Mouse (Mus musculus): ENCODE data around the gene Fcer1g. TPM values are rescaled to one million over a fixed set of nuclear protein-coding genes. Genes with fewer than 3 reads are reported as not detected.

Gene Fcer1g
- polyA plus RNA-seq, 1 experiment: 117 TPM

DNA sequence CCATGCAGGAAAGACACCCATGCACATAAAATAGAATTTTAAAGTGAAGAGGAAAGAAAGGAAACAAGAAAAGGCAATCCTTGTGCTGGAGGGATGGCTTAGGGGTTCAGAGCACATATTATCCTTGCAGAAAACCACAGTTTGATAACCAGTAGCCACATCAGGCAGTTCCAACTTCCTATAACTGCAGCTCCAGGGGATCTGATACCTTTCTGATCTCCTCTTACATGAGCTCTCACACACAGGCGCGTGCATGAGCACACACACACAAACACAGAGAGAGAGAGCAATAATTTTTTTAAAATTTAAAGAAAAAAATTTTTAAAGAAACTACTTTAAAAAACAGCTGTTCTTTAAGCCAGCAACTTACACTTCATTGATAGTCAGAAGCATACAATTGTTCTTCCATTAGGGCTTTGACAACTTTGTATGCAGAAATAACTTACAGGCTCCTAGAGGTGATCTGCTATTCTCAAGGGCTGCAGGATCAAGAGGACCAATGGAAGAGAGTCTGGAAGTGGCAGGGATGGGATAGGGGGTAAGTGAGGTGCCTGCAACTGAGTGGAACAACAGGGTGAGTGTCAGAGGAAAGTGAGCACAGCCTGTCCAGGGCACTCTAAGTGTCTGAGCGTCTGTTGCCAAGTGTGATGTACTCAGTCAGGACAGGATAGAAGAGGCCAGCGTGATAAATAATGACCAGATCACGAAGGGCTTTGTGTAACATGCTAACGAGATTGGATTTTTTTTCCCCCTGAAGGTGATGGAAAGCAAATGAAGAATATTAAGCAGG is 28.3 kb downstream of the Fcer1g start:
- no peak for DNase-seq
- 73% methylated on average over 6 of the region's 6 CpGs for WGBS
- TF ChIP-seq CTCF (IDR thresholded peaks at IDR 0.05; ENCODE audit: insufficient read depth, low read length): no peak
- Histone ChIP-seq H3K4me1 (ENCODE audit: control insufficient read depth, insufficient read depth, low read length) (no peaks in the 10 kb centered on the region), H3K4me3 (replicated peaks; ENCODE audit: extremely low read depth, low read depth, low read length) (no peak overlapping the region)

DNA sequence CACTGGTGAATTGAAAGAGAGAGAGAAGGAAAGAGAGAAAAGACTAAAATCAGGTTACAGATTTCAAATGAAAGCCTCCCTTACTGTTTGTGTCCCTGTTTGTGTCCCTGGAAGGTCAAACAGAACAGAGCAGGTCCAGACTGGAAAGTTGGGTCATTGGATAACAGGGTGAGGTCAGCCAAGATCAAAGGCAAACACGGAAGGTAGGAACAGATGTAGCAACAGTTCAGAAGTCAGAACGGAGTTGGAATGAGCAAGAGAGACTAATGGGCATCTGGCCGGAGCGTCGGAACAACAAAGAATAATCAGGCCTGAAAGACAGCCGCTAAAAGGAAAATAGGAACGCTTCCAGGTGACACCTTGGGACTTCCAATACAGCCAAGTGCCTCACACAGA is 29.9 kb downstream of the Fcer1g start:
- H3K4me1 ChIP-seq (ENCODE audit: control insufficient read depth, insufficient read depth, low read length): no peaks in the 10 kb centered on the region
- TF ChIP-seq POLR2A (IDR thresholded peaks at IDR 0.05; ENCODE audit: borderline replicate concordance, extremely low read depth, low read depth, low read length): no peak
- TF ChIP-seq CTCF (IDR thresholded peaks at IDR 0.05; ENCODE audit: insufficient read depth, low read length): no peak
- no peak overlapping the region for H3K4me3 ChIP-seq (replicated peaks; ENCODE audit: extremely low read depth, low read depth, low read length)
- whole genome bisulfite sequencing: 57% methylated on average over 7 of the region's 7 CpGs
- DNase-seq: no peak

DNA sequence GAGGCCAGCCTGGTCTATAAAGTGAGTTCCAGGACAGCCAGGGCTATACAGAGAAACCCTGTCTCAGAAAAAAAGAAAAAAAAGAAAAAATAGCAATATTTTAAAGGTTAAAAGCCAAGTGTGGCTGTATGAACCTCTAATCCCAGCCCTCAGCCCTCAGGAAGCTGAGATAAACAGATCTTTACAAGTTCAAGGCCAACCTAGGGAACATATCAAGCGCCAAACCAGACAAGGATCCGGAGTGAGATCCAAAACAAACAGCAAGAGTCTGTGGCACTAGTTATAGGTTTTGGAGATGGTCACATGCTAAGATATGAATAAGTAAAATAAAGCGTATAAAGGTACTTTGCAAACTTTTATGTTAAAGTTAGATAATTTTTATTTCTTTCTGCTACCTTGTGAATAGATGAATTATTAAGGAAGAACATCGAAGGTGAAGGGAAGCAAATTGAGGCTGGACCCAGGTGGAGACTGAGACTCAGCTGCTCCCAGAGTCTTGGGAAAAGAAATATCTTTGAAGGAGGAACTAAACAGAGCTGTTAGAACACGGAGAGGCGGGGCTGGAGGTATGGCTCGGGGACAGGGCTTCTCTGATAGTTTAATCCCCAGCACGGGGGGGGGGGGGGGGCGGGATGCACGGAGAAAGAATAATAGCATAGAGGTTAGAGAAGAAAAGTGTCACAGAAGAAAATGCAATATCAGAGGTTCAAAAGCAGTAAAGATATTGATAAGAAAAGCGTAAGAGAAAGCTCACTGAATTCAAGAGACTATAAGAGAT is 30.5 kb downstream of the Fcer1g start:
- DNase-seq: no peak
- 47% methylated on average over 11 of the region's 11 CpGs for WGBS
- Histone ChIP-seq H3K4me3 (replicated peaks; ENCODE audit: extremely low read depth, low read depth, low read length) (no peak overlapping the region), H3K4me1 (ENCODE audit: control insufficient read depth, insufficient read depth, low read length) (no peaks in the 10 kb centered on the region)
- TF ChIP-seq POLR2A (IDR thresholded peaks at IDR 0.05; ENCODE audit: borderline replicate concordance, extremely low read depth, low read depth, low read length) (no peak), CTCF (IDR thresholded peaks at IDR 0.05; ENCODE audit: insufficient read depth, low read length) (no peak)

DNA sequence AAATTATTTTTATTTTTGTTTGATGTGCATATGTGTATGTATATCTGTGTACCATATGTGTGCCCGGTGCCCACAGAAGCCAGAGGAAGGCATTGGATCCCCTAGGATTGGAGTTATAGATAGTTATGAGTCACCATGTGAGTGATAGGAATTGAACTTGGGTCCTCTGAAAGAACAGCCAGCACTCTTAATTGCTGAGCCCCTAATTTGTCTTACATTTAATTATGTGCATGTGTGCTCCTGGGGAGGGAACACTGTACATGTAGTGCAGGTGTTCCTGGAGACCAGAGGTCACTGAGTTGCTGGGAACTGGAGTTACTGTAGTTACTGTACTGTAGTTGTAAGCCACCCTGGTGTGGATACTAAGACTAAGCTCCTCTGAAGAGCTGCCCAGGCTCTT is 33.4 kb downstream of the Fcer1g start:
- TF ChIP-seq POLR2A (IDR thresholded peaks at IDR 0.05; ENCODE audit: borderline replicate concordance, extremely low read depth, low read depth, low read length): no peak
- no peak for TF ChIP-seq CTCF (IDR thresholded peaks at IDR 0.05; ENCODE audit: insufficient read depth, low read length)
- no peak for DNase-seq
- no peaks in the 10 kb centered on the region for H3K4me1 ChIP-seq (ENCODE audit: control insufficient read depth, insufficient read depth, low read length)
- H3K4me3 ChIP-seq (replicated peaks; ENCODE audit: extremely low read depth, low read depth, low read length): no peak overlapping the region
- WGBS: 100% methylated on average over 1 of the region's 1 CpGs

GRCm38 (mm10) chr1:171199532-171199931 is 34.6 kb downstream of the Fcer1g start:
- TF ChIP-seq POLR2A (IDR thresholded peaks at IDR 0.05; ENCODE audit: borderline replicate concordance, extremely low read depth, low read depth, low read length) (no peak), CTCF (IDR thresholded peaks at IDR 0.05; ENCODE audit: insufficient read depth, low read length) (no peak)
- 38% methylated on average over 1 of the region's 1 CpGs for WGBS
- no peak for DNase-seq
- Histone ChIP-seq H3K4me1 (ENCODE audit: control insufficient read depth, insufficient read depth, low read length) (no peaks in the 10 kb centered on the region; the same call in 1 of the 2 replicates), H3K4me3 (replicated peaks; ENCODE audit: extremely low read depth, low read depth, low read length) (no peak overlapping the region)

DNA sequence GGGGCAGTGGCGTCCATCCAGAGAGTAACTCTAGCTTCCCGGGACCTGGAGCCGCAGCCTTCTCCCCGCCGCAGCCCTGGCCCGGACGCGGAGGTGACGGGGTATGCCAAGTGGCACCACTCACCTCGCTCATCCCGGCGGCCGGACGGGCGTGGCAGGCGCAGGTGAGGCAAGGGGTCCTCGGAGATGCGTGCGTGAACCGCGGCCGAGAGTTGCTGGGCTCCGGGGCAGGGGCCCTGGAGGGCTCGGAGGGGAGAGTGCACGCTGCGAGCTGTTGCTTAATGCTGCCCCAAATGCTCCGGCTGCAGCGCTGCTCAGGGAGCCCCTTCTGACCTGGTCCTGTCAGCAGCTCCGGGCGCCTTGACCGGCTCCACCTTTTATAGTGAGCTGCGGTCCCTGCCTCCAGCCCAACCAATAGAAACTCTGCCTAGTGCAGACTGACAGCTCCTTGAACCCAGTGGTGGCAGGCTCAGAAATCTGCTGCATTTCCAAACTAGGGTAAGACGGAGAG is 38.2 kb downstream of the Fcer1g start, which contains the start of gene Pcp4l1:
Gene Pcp4l1, minus strand, starts transcription at position 382 of the 511 bp plus-strand sequence.
- under 1% methylated on average over 33 of the region's 33 CpGs for WGBS
- DNase-seq: peak; percentile 48
- no peaks in the 10 kb centered on the region; the same call in 1 of the 2 replicates for H3K4me1 ChIP-seq (ENCODE audit: control insufficient read depth, insufficient read depth, low read length)
- peak within 1 kb of the TSS; percentile 62 for H3K4me3 ChIP-seq (replicated peaks; ENCODE audit: extremely low read depth, low read depth, low read length)
- TF ChIP-seq CTCF (IDR thresholded peaks at IDR 0.05; ENCODE audit: insufficient read depth, low read length): no peak
- TF ChIP-seq POLR2A (IDR thresholded peaks at IDR 0.05; ENCODE audit: borderline replicate concordance, extremely low read depth, low read depth, low read length): peak; percentile 65; the same call in 1 of the 2 replicates

DNA sequence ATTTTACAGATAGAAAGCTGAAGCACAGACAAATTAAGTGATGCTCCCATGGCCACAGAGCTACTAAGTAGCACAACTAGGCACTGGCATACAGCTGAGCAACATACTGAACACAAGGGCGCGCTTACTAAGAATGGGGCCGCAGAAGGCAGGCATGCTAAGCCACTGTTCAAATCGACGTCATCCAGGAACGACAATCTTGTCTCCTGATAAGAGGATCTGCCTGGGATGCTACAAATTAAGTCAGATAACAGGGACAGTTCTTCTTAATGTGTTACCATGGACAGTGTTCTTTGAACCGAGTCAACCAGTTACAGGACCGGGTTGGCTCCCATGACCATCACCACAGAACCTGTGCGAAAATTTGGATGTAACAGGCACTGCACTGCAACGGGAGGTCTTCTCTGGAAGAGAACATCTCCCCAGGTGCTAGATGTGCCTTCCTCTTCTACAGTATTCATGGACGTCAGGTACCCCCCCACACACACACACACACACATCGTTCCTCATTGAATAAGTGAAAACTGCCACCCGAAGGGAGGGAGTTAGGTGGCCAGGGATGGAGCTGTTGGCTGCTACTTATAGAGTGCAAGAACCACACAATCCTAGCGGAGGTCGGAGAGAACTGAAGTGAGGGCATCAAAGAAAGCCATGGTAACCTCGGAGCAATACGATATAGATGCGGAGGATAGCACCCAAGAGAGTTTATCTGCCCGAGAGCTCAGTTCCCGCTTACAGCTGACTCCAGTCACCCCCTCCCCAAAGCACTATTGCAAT is 38.9 kb downstream of the Fcer1g start:
- WGBS: 25% methylated on average over 20 of the region's 20 CpGs
- no peak for TF ChIP-seq POLR2A (IDR thresholded peaks at IDR 0.05; ENCODE audit: borderline replicate concordance, extremely low read depth, low read depth, low read length)
- TF ChIP-seq CTCF (IDR thresholded peaks at IDR 0.05; ENCODE audit: insufficient read depth, low read length): no peak
- no peak for DNase-seq
- H3K4me3 ChIP-seq (replicated peaks; ENCODE audit: extremely low read depth, low read depth, low read length): peak overlapping the region; percentile 62
- H3K4me1 ChIP-seq (ENCODE audit: control insufficient read depth, insufficient read depth, low read length): no peaks in the 10 kb centered on the region; the same call in 1 of the 2 replicates

DNA sequence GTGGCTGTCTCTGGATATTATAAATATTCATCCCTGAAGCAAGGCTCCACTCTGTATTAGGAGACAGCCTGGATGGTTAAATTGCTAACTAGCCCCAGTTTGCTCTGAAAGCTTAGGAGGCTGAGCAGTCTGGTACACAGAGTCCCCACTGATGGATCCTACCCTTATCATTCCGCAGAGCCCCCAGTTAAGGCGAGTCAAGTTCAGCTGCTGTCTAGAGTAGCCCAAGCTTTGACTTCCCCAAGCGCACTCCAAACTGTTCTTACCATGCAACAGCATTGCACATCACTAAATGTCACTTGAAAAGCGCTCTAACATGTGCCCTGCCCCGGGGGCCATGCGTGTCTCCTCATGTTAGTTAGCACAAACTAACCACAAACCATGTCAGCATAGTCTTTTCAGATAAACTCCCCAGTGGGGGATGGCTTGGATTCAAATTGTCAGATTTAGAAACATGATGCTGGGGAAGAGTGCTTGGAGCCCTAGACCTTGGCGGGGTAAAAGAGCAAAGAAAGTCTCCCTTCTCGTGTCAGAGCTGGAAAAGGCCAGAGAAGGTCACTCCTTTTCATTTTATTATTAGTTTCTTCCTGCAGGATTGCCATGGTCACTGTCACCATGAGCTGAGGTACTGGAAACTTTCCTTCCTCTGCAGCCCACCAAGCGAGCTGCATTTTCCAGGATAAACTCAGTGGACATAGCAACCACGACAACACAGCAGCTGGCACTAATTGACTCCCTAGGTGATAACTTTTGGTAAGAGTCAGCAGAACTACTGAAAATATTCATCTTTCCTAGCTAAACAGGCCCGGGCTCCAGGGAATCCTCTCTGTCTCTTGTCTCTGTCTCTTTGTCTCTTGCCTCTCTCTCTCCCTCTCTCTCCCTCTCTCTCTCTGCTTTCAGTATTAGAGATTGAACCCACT is 40.0 kb downstream of the Fcer1g start:
- no peak for TF ChIP-seq POLR2A (IDR thresholded peaks at IDR 0.05; ENCODE audit: borderline replicate concordance, extremely low read depth, low read depth, low read length)
- no peak for TF ChIP-seq CTCF (IDR thresholded peaks at IDR 0.05; ENCODE audit: insufficient read depth, low read length)
- no peak for DNase-seq
- 52% methylated on average over 11 of the region's 11 CpGs for WGBS

More for the DNA sequence above, 40.0 kb downstream of the Fcer1g start:
- no peak overlapping the region for H3K4me3 ChIP-seq (replicated peaks; ENCODE audit: extremely low read depth, low read depth, low read length)
- no peaks in the 10 kb centered on the region; the same call in 1 of the 2 replicates for H3K4me1 ChIP-seq (ENCODE audit: control insufficient read depth, insufficient read depth, low read length)
